Mouse (Mus musculus): ENCODE data around the gene Myo18b. TPM values are rescaled to one million over a fixed set of nuclear protein-coding genes. Genes with fewer than 3 reads are reported as not detected.

Myo18b gene
- total RNA-seq, 1 experiment, result 2.3 TPM

DNA sequence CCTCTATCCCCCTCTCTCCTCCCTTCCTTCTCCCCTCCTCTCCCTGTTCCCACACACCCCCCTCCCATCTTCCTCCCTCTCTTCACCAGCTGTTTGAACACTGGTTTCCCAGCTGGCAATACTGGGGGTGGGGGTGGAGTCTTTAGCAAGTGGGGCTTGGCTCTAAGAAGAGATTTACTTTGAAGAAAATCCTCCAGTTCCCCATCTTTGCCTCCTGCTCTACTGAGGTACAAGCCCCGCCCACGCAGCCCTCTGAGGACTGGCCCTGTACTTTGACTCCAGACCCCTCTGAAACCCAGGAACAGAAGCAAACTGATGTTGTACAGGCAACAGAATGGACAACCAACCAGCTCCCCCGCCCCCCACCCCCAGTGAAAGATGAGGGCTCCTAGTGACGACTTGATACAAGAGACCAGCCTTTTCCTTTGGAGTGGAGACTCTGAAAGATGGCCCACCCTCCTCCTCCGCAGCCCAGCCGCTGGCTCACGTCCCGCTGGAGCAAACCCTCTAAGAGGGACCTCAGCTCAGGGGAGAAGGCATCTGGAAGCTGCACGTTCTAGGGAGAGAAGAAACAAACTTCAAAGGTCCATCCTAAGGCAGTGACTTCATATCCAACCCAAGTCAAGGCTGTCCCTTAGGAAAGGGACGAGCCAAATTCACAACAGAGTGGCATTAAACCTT is 32.2 kb upstream of the Myo18b start:
- Histone ChIP-seq H3K27ac (ENCODE audit: insufficient read depth, low read depth, low read length, poor library complexity, severe bottlenecking) (no peak overlapping the region), H3K36me3 (ENCODE audit: control insufficient read depth, insufficient read depth, low read length, poor library complexity, severe bottlenecking) (no peaks in the 10 kb centered on the region), H3K9ac (ENCODE audit: insufficient read depth, low read depth, low read length, poor library complexity, severe bottlenecking) (no peak overlapping the region), H3K4me3 (ENCODE audit: insufficient read depth in 1 of 2, low read depth in 1 of 2, low read length in 2 of 2, poor library complexity in 1 of 2, severe bottlenecking in 1 of 2) (no peak overlapping the region), H3K4me1 (ENCODE audit: control insufficient read depth in 2 of 2, insufficient read depth in 2 of 2, low read length in 2 of 2, poor library complexity in 1 of 2) (no peaks in the 10 kb centered on the region), H3K9me3 (ENCODE audit: control insufficient read depth, insufficient read depth, low read depth, low read length) (no peaks in the 10 kb centered on the region)
- in situ Hi-C loops (cut with MboI; ENCODE audit: low sequenced_read_pairs in 2 of 2, unreplicated experiment in 2 of 2), result no loop called here
- no peak for DNase-seq (ENCODE audit: low read depth, low spot score)
- TF ChIP-seq ZC3H11A (IDR thresholded peaks at IDR 0.05; ENCODE audit: borderline replicate concordance, low read depth, low read length) (no peak), ZNF384 (IDR thresholded peaks at IDR 0.05; ENCODE audit: low read depth, low read length) (no peak), CHD2 (IDR thresholded peaks at IDR 0.05; ENCODE audit: low read depth, low read length) (no peak), MAFK (IDR thresholded peaks at IDR 0.05; ENCODE audit: insufficient read depth, low read depth, low read length) (no peak), HCFC1 (IDR thresholded peaks at IDR 0.05; ENCODE audit: borderline replicate concordance, insufficient read depth, low read length) (no peak)

DNA sequence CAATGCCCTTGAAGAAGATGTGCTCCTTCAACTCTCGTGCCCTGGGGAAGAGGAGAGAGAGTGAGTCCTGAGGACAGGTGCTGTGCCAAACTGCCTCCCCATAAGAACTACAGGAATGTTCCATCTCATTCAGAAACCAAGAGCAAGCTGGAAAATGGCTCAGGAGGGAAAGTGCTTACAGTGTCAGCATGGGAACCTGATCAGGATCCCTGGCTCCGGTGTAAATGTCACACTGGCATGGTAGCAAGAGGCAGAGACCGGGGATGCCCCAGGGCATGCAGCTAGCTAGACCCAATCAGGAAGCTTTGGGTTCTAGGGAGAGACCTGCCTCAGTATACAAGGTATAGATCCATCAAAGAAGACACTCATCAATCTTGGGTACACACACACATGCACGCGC is 29.3 kb upstream of the Myo18b start:
- Histone ChIP-seq H3K9ac (ENCODE audit: insufficient read depth, low read depth, low read length, poor library complexity, severe bottlenecking) (no peak overlapping the region), H3K36me3 (ENCODE audit: control insufficient read depth, insufficient read depth, low read length, poor library complexity, severe bottlenecking) (no peaks in the 10 kb centered on the region), H3K27ac (ENCODE audit: insufficient read depth, low read depth, low read length, poor library complexity, severe bottlenecking) (no peak overlapping the region), H3K4me3 (ENCODE audit: insufficient read depth in 1 of 2, low read depth in 1 of 2, low read length in 2 of 2, poor library complexity in 1 of 2, severe bottlenecking in 1 of 2) (no peak overlapping the region), H3K9me3 (ENCODE audit: control insufficient read depth, insufficient read depth, low read depth, low read length) (no peaks in the 10 kb centered on the region), H3K4me1 (ENCODE audit: control insufficient read depth in 2 of 2, insufficient read depth in 2 of 2, low read length in 2 of 2, poor library complexity in 1 of 2) (no peaks in the 10 kb centered on the region)
- in situ Hi-C loops (cut with MboI; ENCODE audit: low sequenced_read_pairs in 2 of 2, unreplicated experiment in 2 of 2), result no loop called here
- no peak for DNase-seq (ENCODE audit: low read depth, low spot score)
- no peak for TF ChIP-seq ZNF384 (IDR thresholded peaks at IDR 0.05; ENCODE audit: low read depth, low read length)
- TF ChIP-seq CHD2 (IDR thresholded peaks at IDR 0.05; ENCODE audit: low read depth, low read length), result no peak
- no peak for TF ChIP-seq ZC3H11A (IDR thresholded peaks at IDR 0.05; ENCODE audit: borderline replicate concordance, low read depth, low read length)

DNA sequence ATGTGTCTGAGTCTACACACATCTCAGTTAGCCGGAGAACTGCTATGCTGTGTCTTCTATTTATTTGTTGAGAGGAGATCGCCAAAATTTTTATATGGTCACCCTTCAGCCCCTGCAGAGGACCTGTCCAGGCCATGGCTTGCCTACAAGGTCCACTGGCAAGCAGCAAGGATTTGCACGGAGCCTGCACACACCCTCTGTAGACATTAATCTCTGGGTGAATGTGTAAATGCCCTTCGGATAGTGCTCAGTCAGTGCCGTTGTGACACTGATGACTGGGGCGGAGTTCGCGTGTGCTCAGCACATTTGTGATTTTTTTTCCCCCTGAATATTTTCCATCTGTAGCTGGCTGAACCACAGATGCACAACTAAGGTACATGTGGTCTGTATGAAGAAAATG is 28.6 kb upstream of the Myo18b start:
- TF ChIP-seq ZC3H11A (IDR thresholded peaks at IDR 0.05; ENCODE audit: borderline replicate concordance, low read depth, low read length), result no peak
- TF ChIP-seq ZNF384 (IDR thresholded peaks at IDR 0.05; ENCODE audit: low read depth, low read length), result no peak
- TF ChIP-seq MAFK (IDR thresholded peaks at IDR 0.05; ENCODE audit: insufficient read depth, low read depth, low read length), result no peak
- TF ChIP-seq CHD2 (IDR thresholded peaks at IDR 0.05; ENCODE audit: low read depth, low read length), result no peak
- no peak for TF ChIP-seq HCFC1 (IDR thresholded peaks at IDR 0.05; ENCODE audit: borderline replicate concordance, insufficient read depth, low read length)
- Histone ChIP-seq H3K27ac (ENCODE audit: insufficient read depth, low read depth, low read length, poor library complexity, severe bottlenecking) (no peak overlapping the region), H3K4me1 (ENCODE audit: control insufficient read depth in 2 of 2, insufficient read depth in 2 of 2, low read length in 2 of 2, poor library complexity in 1 of 2) (no peaks in the 10 kb centered on the region), H3K9ac (ENCODE audit: insufficient read depth, low read depth, low read length, poor library complexity, severe bottlenecking) (no peak overlapping the region), H3K4me3 (ENCODE audit: insufficient read depth in 1 of 2, low read depth in 1 of 2, low read length in 2 of 2, poor library complexity in 1 of 2, severe bottlenecking in 1 of 2) (no peak overlapping the region), H3K9me3 (ENCODE audit: control insufficient read depth, insufficient read depth, low read depth, low read length) (no peaks in the 10 kb centered on the region), H3K36me3 (ENCODE audit: control insufficient read depth, insufficient read depth, low read length, poor library complexity, severe bottlenecking) (no peaks in the 10 kb centered on the region)
- in situ Hi-C loops (cut with MboI; ENCODE audit: low sequenced_read_pairs in 2 of 2, unreplicated experiment in 2 of 2), result no loop called here
- DNase-seq (ENCODE audit: low read depth, low spot score), result no peak

DNA sequence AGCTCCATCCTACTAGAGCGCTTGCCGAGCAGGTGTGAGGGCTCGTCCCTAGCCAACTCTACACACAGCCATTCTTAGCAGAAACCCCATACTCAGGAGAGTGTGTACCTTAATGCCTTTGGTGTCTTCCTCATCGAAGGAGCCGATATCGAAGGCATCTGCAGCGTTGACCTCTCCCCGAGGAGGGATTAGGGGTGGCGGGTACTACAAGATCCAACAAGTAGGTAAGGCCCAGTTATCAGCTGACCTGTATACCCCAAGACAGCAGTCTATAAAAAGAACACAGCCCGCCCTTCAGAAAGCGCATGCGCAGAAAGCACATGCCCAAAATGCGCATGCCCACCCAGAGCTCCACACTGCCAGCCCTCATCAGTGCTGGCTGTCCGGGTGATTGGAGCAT is 27.7 kb upstream of the Myo18b start:
- no peak overlapping the region for H3K4me3 ChIP-seq (ENCODE audit: insufficient read depth in 1 of 2, low read depth in 1 of 2, low read length in 2 of 2, poor library complexity in 1 of 2, severe bottlenecking in 1 of 2)
- in situ Hi-C loops (cut with MboI; ENCODE audit: low sequenced_read_pairs in 2 of 2, unreplicated experiment in 2 of 2), result no loop called here
- no peaks in the 10 kb centered on the region for H3K9me3 ChIP-seq (ENCODE audit: control insufficient read depth, insufficient read depth, low read depth, low read length)
- H3K9ac ChIP-seq (ENCODE audit: insufficient read depth, low read depth, low read length, poor library complexity, severe bottlenecking), result no peak overlapping the region
- no peaks in the 10 kb centered on the region for H3K36me3 ChIP-seq (ENCODE audit: control insufficient read depth, insufficient read depth, low read length, poor library complexity, severe bottlenecking)
- no peak for DNase-seq (ENCODE audit: low read depth, low spot score)
- H3K4me1 ChIP-seq (ENCODE audit: control insufficient read depth in 2 of 2, insufficient read depth in 2 of 2, low read length in 2 of 2, poor library complexity in 1 of 2), result no peaks in the 10 kb centered on the region
- H3K27ac ChIP-seq (ENCODE audit: insufficient read depth, low read depth, low read length, poor library complexity, severe bottlenecking), result no peak overlapping the region
- TF ChIP-seq ZC3H11A (IDR thresholded peaks at IDR 0.05; ENCODE audit: borderline replicate concordance, low read depth, low read length) (no peak), ZNF384 (IDR thresholded peaks at IDR 0.05; ENCODE audit: low read depth, low read length) (no peak), HCFC1 (IDR thresholded peaks at IDR 0.05; ENCODE audit: borderline replicate concordance, insufficient read depth, low read length) (no peak), MAFK (IDR thresholded peaks at IDR 0.05; ENCODE audit: insufficient read depth, low read depth, low read length) (no peak), CHD2 (IDR thresholded peaks at IDR 0.05; ENCODE audit: low read depth, low read length) (no peak)

DNA sequence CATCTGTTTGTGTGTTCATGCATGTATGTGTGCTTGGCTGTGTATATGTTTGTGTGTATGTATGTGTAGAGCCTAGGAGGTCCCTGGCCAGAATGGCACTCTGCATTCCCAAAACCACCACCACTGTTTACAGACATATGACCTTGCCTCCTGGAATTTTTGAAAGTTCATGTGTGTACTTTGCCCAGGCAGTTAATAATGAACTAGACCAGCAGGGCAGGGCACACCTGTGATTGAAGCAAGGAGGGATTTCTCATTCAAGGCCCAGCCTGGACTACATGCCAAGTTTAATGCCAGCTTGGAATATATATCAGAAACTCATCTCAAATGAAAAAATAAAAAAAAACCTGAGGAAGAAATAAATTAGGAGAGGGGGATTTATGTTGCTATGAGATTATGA is 25.8 kb upstream of the Myo18b start:
- TF ChIP-seq MAFK (IDR thresholded peaks at IDR 0.05; ENCODE audit: insufficient read depth, low read depth, low read length) (no peak), ZC3H11A (IDR thresholded peaks at IDR 0.05; ENCODE audit: borderline replicate concordance, low read depth, low read length) (no peak), ZNF384 (IDR thresholded peaks at IDR 0.05; ENCODE audit: low read depth, low read length) (no peak), CHD2 (IDR thresholded peaks at IDR 0.05; ENCODE audit: low read depth, low read length) (no peak), HCFC1 (IDR thresholded peaks at IDR 0.05; ENCODE audit: borderline replicate concordance, insufficient read depth, low read length) (no peak)
- no peaks in the 10 kb centered on the region for H3K9me3 ChIP-seq (ENCODE audit: control insufficient read depth, insufficient read depth, low read depth, low read length)
- H3K9ac ChIP-seq (ENCODE audit: insufficient read depth, low read depth, low read length, poor library complexity, severe bottlenecking), result no peak overlapping the region
- in situ Hi-C loops (cut with MboI; ENCODE audit: low sequenced_read_pairs in 2 of 2, unreplicated experiment in 2 of 2), result no loop called here
- no peak for DNase-seq (ENCODE audit: low read depth, low spot score)
- no peak overlapping the region for H3K4me3 ChIP-seq (ENCODE audit: insufficient read depth in 1 of 2, low read depth in 1 of 2, low read length in 2 of 2, poor library complexity in 1 of 2, severe bottlenecking in 1 of 2)
- no peak overlapping the region for H3K27ac ChIP-seq (ENCODE audit: insufficient read depth, low read depth, low read length, poor library complexity, severe bottlenecking)
- no peaks in the 10 kb centered on the region for H3K4me1 ChIP-seq (ENCODE audit: control insufficient read depth in 2 of 2, insufficient read depth in 2 of 2, low read length in 2 of 2, poor library complexity in 1 of 2)
- H3K36me3 ChIP-seq (ENCODE audit: control insufficient read depth, insufficient read depth, low read length, poor library complexity, severe bottlenecking), result no peaks in the 10 kb centered on the region

Data from ES-E14 (cell line).